Mouse (Mus musculus) ES-Bruce4 (cell line): Measurements from ENCODE around the gene Fam213a.

Experiments used
- CTCF ChIP-seq: IDR thresholded peaks from one replicate; pipeline ENCODE4 v1.8.1; 2011; ENCODE audit warnings: low read depth, low read length
- POLR2A ChIP-seq: IDR thresholded peaks from one replicate; pipeline ENCODE4 v1.8.1; 2011; ENCODE audit warnings: low read length; ENCODE audit not compliant: insufficient read depth

- TF ChIP-seq CTCF (no peak), POLR2A (no peak)
Measured at GRCm38 (mm10) chr14:40968051-40968450, 45.5 kb downstream of the Fam213a start.
